Mouse (Mus musculus) ES-Bruce4 (cell line): ENCODE measurements at regions not wholly inside any gene's neighbourhood (a gene's known extent, or its start where the extent isn't known, plus 50 kb on each side); places are given as distances from the start of the nearest gene placed in this dataset.
"Not testable (repeated sequence)": the region's sequence is repeated elsewhere in the genome, so short reads cannot be mapped to it uniquely, and the experiment has no call there.

Source experiments
- CTCF ChIP-seq: IDR thresholded peaks from one replicate; pipeline ENCODE4 v1.8.1; 2011; ENCODE audit warnings: low read depth, low read length
- EP300 ChIP-seq: IDR thresholded peaks from 2 replicates; pipeline ENCODE4 v1.6.1; 2011; ENCODE audit warnings: low read depth, low read length; ENCODE audit not compliant: insufficient read depth

DNA sequence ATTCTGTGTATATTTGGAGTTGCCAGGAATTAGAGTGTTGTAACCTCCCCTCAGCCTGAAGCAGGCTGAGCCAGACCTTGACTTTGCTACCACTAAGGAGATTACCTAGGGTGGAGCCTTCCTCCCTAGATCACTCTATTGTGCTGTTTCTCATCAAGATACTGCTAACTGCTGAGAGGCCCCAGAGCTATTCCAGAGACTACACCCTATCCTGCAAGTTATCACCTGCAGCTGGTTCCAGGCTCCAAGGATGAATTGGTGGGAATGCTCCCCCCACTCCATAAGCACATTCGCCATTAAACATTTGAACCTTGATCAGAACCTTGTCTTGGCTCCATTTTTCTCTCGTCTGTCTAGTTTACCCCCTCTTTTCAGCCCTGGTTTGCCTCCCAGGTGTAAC, 230.5 kb upstream of the Akr1e1 start:
- not testable (repeated sequence) for TF ChIP-seq CTCF, EP300
